Mouse (Mus musculus): ENCODE measurements around the gene Pbp2. TPM values are rescaled to one million over a fixed set of nuclear protein-coding genes. Genes with fewer than 3 reads are reported as not detected.

The Pbp2 gene
- polyA plus RNA-seq, 1 experiment, result not detected

Other genes starting within 250 kb of the Pbp2 start
- 0.67 and 1.5 TPM in 2 replicates for gene Gprc5a, start 244.8 kb downstream of the Pbp2 start, polyA plus RNA-seq (2012; ENCODE audit: insufficient read depth, insufficient read length, missing spikeins)
- not detected in 2 replicates for gene Gprc5d, start 192.1 kb downstream of the Pbp2 start, polyA plus RNA-seq (2012; ENCODE audit: insufficient read depth, insufficient read length, missing spikeins)
- gene Fam234b, start 112.4 kb downstream of the Pbp2 start, polyA plus RNA-seq (2012; ENCODE audit: insufficient read depth, insufficient read length, missing spikeins), result 2.1 and 3.7 TPM in 2 replicates
- 63.2 and 64.6 TPM in 2 replicates for gene Hebp1, start 112.4 kb downstream of the Pbp2 start, polyA plus RNA-seq (2012; ENCODE audit: insufficient read depth, insufficient read length, missing spikeins)
- gene Gsg1, start 56.1 kb downstream of the Pbp2 start, polyA plus RNA-seq (2012; ENCODE audit: insufficient read depth, insufficient read length, missing spikeins), result not detected in 2 replicates
- 29.0 and 42.9 TPM in 2 replicates for gene Emp1, start 52.1 kb upstream of the Pbp2 start, polyA plus RNA-seq (2012; ENCODE audit: insufficient read depth, insufficient read length, missing spikeins)